Mouse (Mus musculus) thymus, adult 2 months (tissue): ENCODE measurements around the gene Morn1. TPM values are rescaled to one million over a fixed set of nuclear protein-coding genes. Genes with fewer than 3 reads are reported as not detected.
A peak's percentile ranks its signal among the peaks of the same experiment; 100 is the strongest.

ENCODE experiments used
- DNase-seq: peaks from one replicate; pipeline ENCODE4 v3.0.0; 2021
- H3K27ac ChIP-seq: fragments of 200-500 bp; 2 replicates; pipeline ENCODE4 v1.5.1; 2012; ENCODE audit warnings: low read length, control low read depth; ENCODE audit not compliant: control insufficient read depth, insufficient read depth
- H3K27me3 ChIP-seq: fragments of 200-500 bp; 2 replicates; pipeline ENCODE4 v1.6.1; 2012; ENCODE audit warnings: mild to moderate bottlenecking, low read length, moderate library complexity, mixed read lengths; ENCODE audit not compliant: control insufficient read depth, insufficient read depth
- H3K36me3 ChIP-seq: fragments of 200-500 bp; 2 replicates; pipeline ENCODE4 v1.6.1; 2012; ENCODE audit warnings: mild to moderate bottlenecking, low read length, moderate library complexity; ENCODE audit not compliant: control insufficient read depth, insufficient read depth
- H3K4me1 ChIP-seq: fragments of 200-500 bp; replicated peaks from 2 replicates; pipeline ENCODE4 v1.6.1; 2012; ENCODE audit warnings: low read length; ENCODE audit not compliant: control insufficient read depth, insufficient read depth
- H3K4me3 ChIP-seq: fragments of 200-500 bp; 2 replicates; pipeline ENCODE4 v1.5.1; 2012; ENCODE audit warnings: mild to moderate bottlenecking, low read length, control low read depth, moderate library complexity; ENCODE audit not compliant: control insufficient read depth, insufficient read depth
- CTCF ChIP-seq: fragments of 200-500 bp; IDR thresholded peaks from 2 replicates; pipeline ENCODE4 v1.5.1; 2012; ENCODE audit warnings: mild to moderate bottlenecking, control low read depth, low read length, moderate library complexity, borderline replicate concordance; ENCODE audit not compliant: control insufficient read depth, poor library complexity, insufficient read depth; ENCODE audit errors: extremely low read depth
- POLR2A ChIP-seq: fragments of 200-500 bp; IDR thresholded peaks from 2 replicates; pipeline ENCODE4 v1.6.1; 2012; ENCODE audit warnings: mild to moderate bottlenecking, low read length, control low read depth, moderate library complexity; ENCODE audit not compliant: control insufficient read depth, poor library complexity, insufficient read depth; ENCODE audit errors: extremely low read depth
- WGBS: fragments of 180-500 bp; shearing (Covaris S2); methylation state at CpG from one replicate; pipeline ENCODE4 v1.1.7; 2018; 5-methylcytosine and 5-hydroxymethylcytosine counted together
- polyA plus RNA-seq: library from polyadenylated mRNA; depleted of rRNA; stranded (reverse); fragments of >200 nt; gene quantifications from 2 replicates; pipeline ENCODE4 v1.2.3, GENCODE M21; 2012

The Morn1 gene
- polyA plus RNA-seq, 1 experiment: 3.8 TPM

DNA sequence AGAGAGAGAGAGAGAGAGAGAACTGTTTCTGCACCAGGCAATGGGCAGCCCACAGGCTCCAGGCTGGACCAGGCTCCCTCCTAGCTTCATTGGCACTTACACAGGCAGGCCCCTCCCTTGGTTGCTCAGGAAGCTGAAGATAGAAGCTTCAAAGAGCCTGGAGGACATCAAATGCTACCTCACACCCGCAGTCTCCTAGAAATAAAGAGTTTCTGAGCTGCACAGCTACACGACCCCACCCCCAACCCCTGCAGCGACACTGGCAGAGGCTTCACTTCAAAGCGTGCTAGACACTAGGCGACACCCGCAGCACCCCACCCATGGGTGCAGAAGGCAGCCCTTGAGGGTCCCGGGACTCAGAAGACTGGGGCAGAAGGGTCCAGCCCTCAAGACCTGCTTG lies 36.3 kb upstream of the Morn1 start:
- Histone ChIP-seq H3K4me1 (peaks cover 36% of the 10 kb centered on the region), H3K4me3 (no peak overlapping the region), H3K27ac (no peak overlapping the region), H3K36me3 (no peaks in the 10 kb centered on the region), H3K27me3 (no peaks in the 10 kb centered on the region)
- TF ChIP-seq CTCF (0 out of 2 replicates have a peak, but pooled peaks have one; percentile 26), POLR2A (no peak)
- 7% methylated on average over 7 of the region's 7 CpGs for WGBS
- DNase-seq: peak; percentile 69

DNA sequence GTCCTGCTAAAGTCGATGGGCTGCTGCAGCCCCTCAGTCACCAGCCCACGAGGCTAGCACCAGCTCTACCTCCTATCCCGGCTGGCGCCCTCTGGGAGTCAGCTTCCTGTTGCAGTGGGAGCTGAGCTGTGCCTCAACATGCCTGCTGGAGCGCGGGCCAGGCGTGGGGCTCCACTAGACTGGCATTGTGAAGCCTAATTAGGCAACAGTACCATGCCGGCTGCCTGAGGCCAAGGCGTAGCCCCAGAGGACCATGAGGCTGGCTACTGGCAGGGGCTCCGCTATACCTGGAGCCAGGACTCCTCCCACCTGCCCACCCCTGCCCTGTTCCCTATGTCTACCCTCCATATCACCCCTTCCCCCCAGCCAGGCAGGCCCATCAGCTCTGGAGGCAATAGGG lies 29.7 kb upstream of the Morn1 start, which contains the start of gene Plch2:
Gene Plch2 (minus strand): TSS at position 61 of the 400 bp plus-strand sequence.
- 71% methylated on average over 10 of the region's 10 CpGs for WGBS
- Histone ChIP-seq H3K36me3 (no peaks in the 10 kb centered on the region), H3K27me3 (no peaks in the 10 kb centered on the region)

DNA sequence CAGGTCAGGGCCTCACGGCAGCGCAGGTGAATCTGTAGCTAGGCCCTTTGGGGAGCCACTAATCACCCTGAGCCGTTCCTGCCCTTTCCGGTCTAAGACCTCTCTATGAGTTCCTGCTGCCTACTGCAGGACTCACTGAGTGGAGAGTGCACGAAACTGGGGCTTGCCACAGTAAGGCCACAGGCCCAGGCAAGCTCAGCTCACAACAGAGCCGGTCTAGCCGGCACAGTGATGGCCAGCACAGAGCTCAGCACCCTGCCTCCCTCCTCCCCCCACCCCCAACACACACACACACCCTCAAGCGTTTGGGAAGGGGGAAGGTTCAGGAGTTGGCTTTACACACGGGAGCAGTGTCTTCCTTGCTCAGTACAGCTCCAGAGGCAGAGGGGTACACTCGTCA lies 28.1 kb upstream of the Morn1 start:
- WGBS: 56% methylated on average over 10 of the region's 10 CpGs
- Histone ChIP-seq H3K27ac (no peak overlapping the region), H3K27me3 (no peaks in the 10 kb centered on the region), H3K36me3 (no peaks in the 10 kb centered on the region), H3K4me1 (0 out of 2 replicates have a peak, but pooled peaks cover 5% of the 10 kb centered on the region), H3K4me3 (no peak overlapping the region)
- DNase-seq: no peak
- no peak for TF ChIP-seq POLR2A
- no peak for TF ChIP-seq CTCF

More for the DNA sequence above, 29.7 kb upstream of the Morn1 start, which contains the start of gene Plch2:
- Histone ChIP-seq H3K27ac (no peak within 1 kb of the TSS), H3K4me1 (peaks cover 11% of the 10 kb centered on the region), H3K4me3 (no peak within 1 kb of the TSS)
- TF ChIP-seq POLR2A (no peak), CTCF (no peak)
- DNase-seq: no peak

DNA sequence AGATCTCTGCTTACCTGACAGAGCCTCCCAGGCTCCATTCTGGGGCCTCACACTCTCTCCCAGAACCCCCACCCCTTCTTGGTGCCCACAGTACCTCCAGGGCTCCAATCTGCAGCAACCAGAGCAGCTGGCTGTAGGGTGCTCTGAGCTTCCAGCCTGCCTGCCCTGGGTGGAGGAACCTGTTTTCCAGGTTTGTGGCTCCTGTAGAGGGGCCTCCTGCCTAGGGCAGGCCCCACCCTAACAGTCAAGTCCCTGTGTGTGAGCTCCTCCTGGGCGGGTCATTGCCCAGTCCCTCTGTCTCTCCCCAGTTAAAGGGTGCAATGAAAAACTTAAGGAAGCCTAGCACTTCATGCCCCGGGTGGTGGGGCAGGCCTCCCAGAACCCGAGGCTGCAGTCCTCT lies 22.5 kb upstream of the Morn1 start:
- H3K27me3 ChIP-seq: no peaks in the 10 kb centered on the region
- no peak overlapping the region for H3K27ac ChIP-seq
- H3K4me1 ChIP-seq: peaks cover 14% of the 10 kb centered on the region
- TF ChIP-seq CTCF: 0 out of 2 replicates have a peak, but pooled peaks have one; percentile 14
- no peak for TF ChIP-seq POLR2A
- no peak for DNase-seq
- 80% methylated on average over 3 of the region's 3 CpGs for WGBS
- H3K4me3 ChIP-seq: no peak overlapping the region
- no peaks in the 10 kb centered on the region for H3K36me3 ChIP-seq

DNA sequence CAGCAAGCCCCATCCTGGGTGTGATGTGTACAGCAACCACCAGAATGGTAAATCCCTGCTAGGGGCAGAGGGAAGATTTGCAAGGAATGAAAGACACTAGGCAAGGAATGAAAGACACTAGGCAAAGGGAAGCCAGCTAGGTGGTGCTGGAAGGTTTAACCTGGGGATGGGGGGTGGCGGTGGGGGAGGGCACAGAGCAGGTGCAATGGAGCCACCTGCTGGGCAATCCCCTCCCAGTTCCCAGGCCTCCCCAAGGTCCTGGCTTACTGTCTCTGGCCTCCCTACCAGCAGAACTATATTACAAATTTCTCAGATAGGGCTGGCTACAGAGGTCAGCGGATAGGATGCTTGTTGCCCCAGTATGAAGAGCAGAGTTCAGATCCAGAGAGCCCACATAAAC lies 21.9 kb upstream of the Morn1 start:
- no peak overlapping the region for H3K4me3 ChIP-seq
- H3K27ac ChIP-seq: no peak overlapping the region
- H3K36me3 ChIP-seq: no peaks in the 10 kb centered on the region
- WGBS: 100% methylated on average over 2 of the region's 2 CpGs
- no peak for DNase-seq
- H3K27me3 ChIP-seq: no peaks in the 10 kb centered on the region
- TF ChIP-seq POLR2A (no peak), CTCF (no peak)
- peaks cover 14% of the 10 kb centered on the region for H3K4me1 ChIP-seq

DNA sequence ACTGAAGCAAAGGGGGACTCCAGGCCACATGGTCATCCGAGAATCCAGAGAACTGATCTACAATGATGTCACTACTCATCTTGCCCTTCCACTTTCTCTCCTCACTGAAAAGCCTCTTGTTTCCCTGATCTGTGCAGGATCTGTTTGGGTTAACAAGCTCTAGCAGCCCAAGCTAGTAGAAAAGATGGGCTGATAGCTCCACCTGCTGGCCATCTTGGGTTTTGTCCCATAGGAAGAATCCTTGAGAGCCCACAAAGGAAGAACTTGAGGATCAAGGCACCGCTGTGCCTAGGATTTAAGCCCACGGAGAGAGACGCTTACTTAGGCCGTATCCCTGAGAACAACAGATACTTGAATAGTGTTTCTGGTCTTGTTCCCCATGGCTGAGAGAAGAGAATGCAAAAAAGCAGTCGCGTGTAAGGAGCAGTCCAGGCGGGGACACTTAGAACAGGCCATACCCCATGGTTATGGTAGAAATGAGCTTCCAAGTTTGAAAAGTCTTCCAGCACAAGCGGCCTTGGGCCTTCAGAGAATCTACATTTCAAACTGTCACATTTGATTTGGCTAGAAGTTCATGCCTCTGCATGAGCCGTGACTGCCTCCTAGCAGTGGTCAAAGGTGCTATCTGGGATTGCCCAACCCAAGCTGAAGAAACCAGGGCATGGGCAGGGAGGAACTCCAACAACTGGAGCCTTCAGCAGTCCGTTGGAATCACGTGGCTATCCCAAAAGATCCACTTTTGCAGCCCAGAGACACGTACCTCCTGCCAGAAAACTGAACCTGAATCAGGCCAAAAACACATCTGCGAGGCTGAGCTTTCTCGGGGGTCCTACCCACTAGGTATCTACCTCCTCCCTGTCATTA lies 20.2 kb upstream of the Morn1 start:
- TF ChIP-seq POLR2A (no peak), CTCF (no peak)
- no peaks in the 10 kb centered on the region for H3K27me3 ChIP-seq
- 4% methylated on average over 15 of the region's 15 CpGs for WGBS
- peak; percentile 79 for DNase-seq
- peaks cover 12% of the 10 kb centered on the region for H3K36me3 ChIP-seq
- peaks cover 14% of the 10 kb centered on the region for H3K4me1 ChIP-seq
- peak overlapping the region; percentile 0; the same call in 1 of the 2 replicates for H3K27ac ChIP-seq
- peak overlapping the region; percentile 4; the same call in 1 of the 2 replicates for H3K4me3 ChIP-seq
